Mouse (Mus musculus) left cerebral cortex, postnatal 36 days (tissue): ENCODE measurements around the gene Casp6. TPM values are rescaled to one million over a fixed set of nuclear protein-coding genes. Genes with fewer than 3 reads are reported as not detected.
A peak's percentile ranks its signal among the peaks of the same experiment; 100 is the strongest.

Experiments used
- DNase-seq, 2 experiments: peaks; one replicate each; pipeline ENCODE4 v3.0.0; 2021 to 2022; ENCODE audit warnings: low spot score in 2 of 2, mixed read lengths in 1 of 2
- intact Hi-C: fragments of 180-260 bp; cut with DNase I; formaldehyde crosslinking; loops from one replicate; pipeline ENCODE4 v1.15.1; 2025
- total RNA-seq, 2 experiments: library from RNA; stranded (reverse); gene quantifications; 2 replicates each; pipeline ENCODE4 v1.2.3; 2021

Gene Casp6
- 1 to 10 TPM; 4.1 TPM for total RNA-seq

GRCm38 (mm10) chr3:129901271-129901809, at the start of gene Casp6:
Gene Casp6, plus strand, starts transcription at chr3:129901425.
- DNase-seq = peak; percentile 48 to 54
- intact Hi-C loops = no loop called here

- intact Hi-C loops = no loop called here
These were observed 38.6 kb upstream of the Casp6 start for GRCm38 (mm10) chr3:129862592-129862991.

GRCm38 (mm10) chr3:129863698-129864097, 37.5 kb upstream of the Casp6 start:
- DNase-seq = no peak
- intact Hi-C loops = no loop called here

More at GRCm38 (mm10) chr3:129862592-129862991, 38.6 kb upstream of the Casp6 start:
- DNase-seq = no peak

- intact Hi-C loops = no loop called here
- DNase-seq = no peak
These were observed 23.9 kb upstream of the Casp6 start for GRCm38 (mm10) chr3:129877327-129877726.

GRCm38 (mm10) chr3:129878405-129879021, 22.7 kb upstream of the Casp6 start, which contains the start of gene Pla2g12a:
Gene Pla2g12a, plus strand, starts transcription at chr3:129878606.
- intact Hi-C loops = loop anchor here (1.0 kb wide), 1 partner anchor 47 kb away; the partner anchor contains the start of gene Gar1
- peak; percentile 92 to 95 for DNase-seq

GRCm38 (mm10) chr3:129879131-129879757, 22.0 kb upstream of the Casp6 start:
- DNase-seq = no peak
- intact Hi-C loops = no loop called here

GRCm38 (mm10) chr3:129879913-129880312, 21.3 kb upstream of the Casp6 start:
- intact Hi-C loops = no loop called here

GRCm38 (mm10) chr3:129880925-129881593, 20.2 kb upstream of the Casp6 start:
- DNase-seq = no peak
- intact Hi-C loops = no loop called here

More at GRCm38 (mm10) chr3:129879913-129880312, 21.3 kb upstream of the Casp6 start:
- no peak for DNase-seq

- no peak for DNase-seq
- intact Hi-C loops = no loop called here
These were observed 15.6 kb upstream of the Casp6 start for GRCm38 (mm10) chr3:129885577-129885976.

GRCm38 (mm10) chr3:129886430-129886829, 14.8 kb upstream of the Casp6 start:
- no peak for DNase-seq
- intact Hi-C loops = no loop called here

- no peak for DNase-seq
- intact Hi-C loops = no loop called here
These were observed 13.3 kb upstream of the Casp6 start for GRCm38 (mm10) chr3:129887779-129888517.

GRCm38 (mm10) chr3:129892003-129892402, 9.2 kb upstream of the Casp6 start:
- no peak for DNase-seq
- intact Hi-C loops = no loop called here

GRCm38 (mm10) chr3:129893143-129893542, 8.1 kb upstream of the Casp6 start:
- intact Hi-C loops = no loop called here
- no peak for DNase-seq

GRCm38 (mm10) chr3:129896591-129896990, 4.6 kb upstream of the Casp6 start:
- no peak for DNase-seq
- intact Hi-C loops = no loop called here

- DNase-seq = no peak
- intact Hi-C loops = no loop called here
These were observed 2.3 kb upstream of the Casp6 start for GRCm38 (mm10) chr3:129898886-129899285.

GRCm38 (mm10) chr3:129903369-129903768, 2.1 kb downstream of the Casp6 start:
- intact Hi-C loops = no loop called here
- no peak for DNase-seq

- no peak for DNase-seq
- intact Hi-C loops = no loop called here
These were observed 2.6 kb downstream of the Casp6 start for GRCm38 (mm10) chr3:129903866-129904265.

- intact Hi-C loops = no loop called here
- DNase-seq = no peak
These were observed 3.3 kb downstream of the Casp6 start for GRCm38 (mm10) chr3:129904381-129905132.

GRCm38 (mm10) chr3:129912025-129912424, 10.8 kb downstream of the Casp6 start:
- DNase-seq = no peak
- intact Hi-C loops = no loop called here
